10 mouse cellular contexts compared by ENCODE assay signal in the genomic region with DNA sequence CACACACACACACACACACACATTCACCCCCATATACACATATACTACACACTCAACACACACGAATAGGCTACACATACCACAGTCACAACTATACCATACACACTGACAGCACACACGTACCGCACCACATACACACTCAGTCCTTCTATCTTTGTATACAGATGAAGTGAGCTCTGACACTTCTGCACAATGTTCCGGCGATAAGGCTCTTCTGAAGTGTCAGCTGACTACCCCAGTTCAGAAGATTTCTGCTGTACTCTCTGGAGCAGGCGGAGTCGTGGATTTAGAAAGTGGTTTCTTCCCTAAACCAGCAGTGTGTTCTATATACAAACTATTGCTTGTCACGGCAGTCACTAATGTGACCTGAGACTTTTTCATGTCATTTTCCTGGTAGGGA. TPM values are rescaled to one million over a fixed set of nuclear protein-coding genes. Genes with fewer than 3 reads are reported as not detected.
A peak's percentile ranks its signal among the peaks of the same experiment; 100 is the strongest.
DNase-seq lines count a peak whose midpoint lies in the region; ATAC-seq lines count a peak whose summit lies in the region.
"Had no signal": no experiment of that assay in that cellular context is flagged by ENCODE, and none has a peak within 500 bp of the region (broad histone marks: within the 10 kb centered on the region; RNA-seq: fewer than 3 reads in every experiment).

No protein-coding gene starts in this region.

- no peaks in the 10 kb centered on the region for H3K27me3 ChIP-seq in heart, embryonic 14.5 days (ENCODE audit: control insufficient read depth, insufficient read depth, low read length)
- H3K27me3 ChIP-seq in forebrain, embryonic 14.5 days (replicated peaks; ENCODE audit: control insufficient read depth, insufficient read depth, low read length) = no peaks in the 10 kb centered on the region
- no peaks in the 10 kb centered on the region for H3K27me3 ChIP-seq in liver, embryonic 13.5 days

- WGBS in heart, embryonic 14.5 days = 35% methylated on average over 8 of the region's 8 CpGs
- 94% methylated on average over 8 of the region's 8 CpGs for WGBS in forebrain, embryonic 14.5 days
- WGBS in liver, embryonic 13.5 days (ENCODE audit: insufficient replicate concordance) = 33% methylated on average over 8 of the region's 8 CpGs

- H3K4me3 ChIP-seq in heart, embryonic 14.5 days (ENCODE audit: control insufficient read depth in 1 of 2, insufficient read depth in 1 of 2, low read depth in 1 of 2, low read length in 2 of 2) = no peak overlapping the region
- no peak overlapping the region for H3K4me3 ChIP-seq in forebrain, embryonic 14.5 days (ENCODE audit: low read depth, low read length)
- peak overlapping the region; percentile 35 for H3K4me3 ChIP-seq in liver, embryonic 13.5 days (replicated peaks)

- H3K9ac ChIP-seq in heart, embryonic 14.5 days (ENCODE audit: low read length) = no peak overlapping the region
- no peak overlapping the region for H3K9ac ChIP-seq in forebrain, embryonic 14.5 days (ENCODE audit: low read length)
- peak overlapping the region; percentile 57 for H3K9ac ChIP-seq in liver, embryonic 13.5 days

- no peak for ATAC-seq in heart, embryonic 14.5 days (ENCODE audit: insufficient number of reproducible peaks, insufficient read depth, low FRiP score, low read depth)
- ATAC-seq in forebrain, embryonic 14.5 days = no peak
- peak; percentile 80 for ATAC-seq in liver, embryonic 13.5 days (ENCODE audit: low read depth)

- intact Hi-C loops in heart, postnatal 10 days (cut with DNase I) = no loop called here

- H3K4me2 ChIP-seq in heart, embryonic 14.5 days (ENCODE audit: low read length) = peak overlapping the region; percentile 60
- no peak overlapping the region for H3K4me2 ChIP-seq in forebrain, embryonic 14.5 days (ENCODE audit: low read length)
- H3K4me2 ChIP-seq in liver, embryonic 13.5 days = peak overlapping the region; percentile 64

- peak overlapping the region in 1 of 2 experiments; percentile 94; a peak in 2 of 4 replicates for H3K27ac ChIP-seq in heart, embryonic 14.5 days (replicated peaks in 1 of 2; ENCODE audit: control insufficient read depth in 1 of 2, insufficient read depth in 1 of 2, low read depth in 2 of 2, low read length in 2 of 2)
- peak overlapping the region; percentile 88; the same call in 1 of the 2 replicates for H3K27ac ChIP-seq in forebrain, embryonic 14.5 days (ENCODE audit: low read depth, low read length)
- H3K27ac ChIP-seq in liver, embryonic 13.5 days = peak overlapping the region; percentile 86

- peaks cover 41 to 55% of the 10 kb centered on the region in 2 experiments for H3K4me1 ChIP-seq in heart, embryonic 14.5 days (ENCODE audit: control insufficient read depth in 2 of 2, insufficient read depth in 2 of 2, low read length in 2 of 2)
- H3K4me1 ChIP-seq in forebrain, embryonic 14.5 days (ENCODE audit: control insufficient read depth, insufficient read depth, low read length) = peaks cover 46% of the 10 kb centered on the region
- peaks cover 62% of the 10 kb centered on the region for H3K4me1 ChIP-seq in liver, embryonic 13.5 days (replicated peaks)

- no peaks in the 10 kb centered on the region for H3K9me3 ChIP-seq in heart, embryonic 14.5 days (ENCODE audit: control insufficient read depth, low read length)
- H3K9me3 ChIP-seq in forebrain, embryonic 14.5 days (replicated peaks; ENCODE audit: control insufficient read depth, low read length) = no peaks in the 10 kb centered on the region
- H3K9me3 ChIP-seq in liver, embryonic 13.5 days (replicated peaks) = no peaks in the 10 kb centered on the region

- no peak for DNase-seq in heart, postnatal 10 days
- peak; percentile 72 for DNase-seq in c-Kit-positive CD71-positive TER-119-negative erythroid progenitor cells, embryonic 14.5 days (ENCODE audit: low read depth)
- no peak for DNase-seq in forebrain, embryonic 14.5 days (ENCODE audit: low spot score)
- DNase-seq in liver, embryonic 13.5 days = peak; percentile 65
- DNase-seq in cerebellum, postnatal 25 days = no peak
- DNase-seq in retina, embryonic 14.5 days (ENCODE audit: low spot score) = no peak
- no peak for DNase-seq in thymus, postnatal 25 days
- DNase-seq: kidney, adult 8-10 months; lung, adult 2 months had no signal

- H3K36me3 ChIP-seq in heart, embryonic 14.5 days (ENCODE audit: control insufficient read depth, insufficient read depth, low read length) = peaks cover 54% of the 10 kb centered on the region
- H3K36me3 ChIP-seq in forebrain, embryonic 14.5 days (ENCODE audit: control insufficient read depth, insufficient read depth, low read length) = peaks cover 55% of the 10 kb centered on the region
- peaks cover 55% of the 10 kb centered on the region for H3K36me3 ChIP-seq in liver, embryonic 13.5 days

RNA-seq across cellular contexts. Expression of gene Vps37b, which starts 22.0 kb away (rescaled TPM):
- 47.6 and 47.7 TPM in 2 replicates for polyA plus RNA-seq in heart, embryonic 14.5 days (2014; fragmentation: Nextera tagmentation; extraction: Ambion mirVana)
- total RNA-seq in heart, postnatal 10 days (2021) = 10 to 100 TPM; 38.0 to 46.7 TPM
- polyA plus RNA-seq in forebrain, embryonic 14.5 days (2014; fragmentation: Nextera tagmentation; extraction: Ambion mirVana) = 70.5 and 86.6 TPM in 2 replicates
- polyA plus RNA-seq in liver, embryonic 13.5 days (2015; fragmentation: Nextera tagmentation; extraction: Ambion mirVana) = 16.1 and 18.0 TPM in 2 replicates

RNA-seq across cellular contexts. Expression of gene Hip1r, which starts 36.6 kb away (rescaled TPM):
- polyA plus RNA-seq in heart, embryonic 14.5 days (2014; fragmentation: Nextera tagmentation; extraction: Ambion mirVana) = 5.0 and 5.3 TPM in 2 replicates
- 10 to 100 TPM; 26.1 to 41.6 TPM for total RNA-seq in heart, postnatal 10 days (2021)
- 12.4 and 27.1 TPM in 2 replicates for polyA plus RNA-seq in forebrain, embryonic 14.5 days (2014; fragmentation: Nextera tagmentation; extraction: Ambion mirVana)
- polyA plus RNA-seq in liver, embryonic 13.5 days (2015; fragmentation: Nextera tagmentation; extraction: Ambion mirVana) = 11.3 and 12.9 TPM in 2 replicates

Comparison
In these comparisons a context has a peak if more than half of its experiments do, and no peak if none do; other contexts are left out.
1. DNase-seq: peak in c-Kit-positive CD71-positive TER-119-negative erythroid progenitor cells, embryonic 14.5 days (single experiment) and liver, embryonic 13.5 days (single experiment); none in heart, postnatal 10 days (0 of 2), forebrain, embryonic 14.5 days (single experiment), cerebellum, postnatal 25 days (0 of 2), retina, embryonic 14.5 days (single experiment) and thymus, postnatal 25 days (single experiment).